Mouse (Mus musculus): ENCODE results near the gene Slain2. TPM values are rescaled to one million over a fixed set of nuclear protein-coding genes. Genes with fewer than 3 reads are reported as not detected.
"Not testable (repeated sequence)": the region's sequence is repeated elsewhere in the genome, so short reads cannot be mapped to it uniquely, and the experiment has no call there.

Slain2 gene
- polyA plus RNA-seq, 1 experiment = 28.9 TPM

GRCm38 (mm10) chr5:72974602-72975001 is 60.5 kb downstream of the Slain2 start, which contains the start of gene Gm10135:
Gm10135 (minus strand) TSS chr5:72974702.
- Histone ChIP-seq H3K27me3 (replicated peaks) (no peaks in the 10 kb centered on the region), H3K4me3 (replicated peaks) (no peak within 1 kb of the TSS), H3K4me1 (peaks cover 32% of the 10 kb centered on the region), H3K9me3 (no peaks in the 10 kb centered on the region), H3K36me3 (replicated peaks; ENCODE audit: low read length) (peaks cover 100% of the 10 kb centered on the region)
- TF ChIP-seq FLI1 (IDR thresholded peaks at IDR 0.05; ENCODE audit: low read length) = no peak
- no peak for TF ChIP-seq GATA1 (IDR thresholded peaks at IDR 0.05; ENCODE audit: borderline replicate concordance, low read length)

- no peaks in the 10 kb centered on the region for H3K9me3 ChIP-seq
- H3K4me3 ChIP-seq (replicated peaks) = no peak overlapping the region
- no peaks in the 10 kb centered on the region for H3K27me3 ChIP-seq (replicated peaks)
- no peak for TF ChIP-seq GATA1 (IDR thresholded peaks at IDR 0.05; ENCODE audit: borderline replicate concordance, low read length)
- TF ChIP-seq FLI1 (IDR thresholded peaks at IDR 0.05; ENCODE audit: low read length) = no peak
- peaks cover 21% of the 10 kb centered on the region for H3K4me1 ChIP-seq
- peaks cover 100% of the 10 kb centered on the region for H3K36me3 ChIP-seq (replicated peaks; ENCODE audit: low read length)
Observed at GRCm38 (mm10) chr5:72975996-72976395, 61.9 kb downstream of the Slain2 start.

GRCm38 (mm10) chr5:72976539-72976938 is 62.4 kb downstream of the Slain2 start:
- Histone ChIP-seq H3K9me3 (no peaks in the 10 kb centered on the region), H3K36me3 (replicated peaks; ENCODE audit: low read length) (peaks cover 100% of the 10 kb centered on the region), H3K27me3 (replicated peaks) (no peaks in the 10 kb centered on the region), H3K4me1 (peaks cover 18% of the 10 kb centered on the region), H3K4me3 (replicated peaks) (no peak overlapping the region)
- TF ChIP-seq GATA1 (IDR thresholded peaks at IDR 0.05; ENCODE audit: borderline replicate concordance, low read length) (no peak), FLI1 (IDR thresholded peaks at IDR 0.05; ENCODE audit: low read length) (no peak)

GRCm38 (mm10) chr5:72984091-72984490 is 70.0 kb downstream of the Slain2 start:
- Histone ChIP-seq H3K27me3 (replicated peaks) (peaks cover 12% of the 10 kb centered on the region), H3K9me3 (no peaks in the 10 kb centered on the region), H3K4me1 (no peaks in the 10 kb centered on the region), H3K36me3 (replicated peaks; ENCODE audit: low read length) (peaks cover 28% of the 10 kb centered on the region), H3K4me3 (replicated peaks) (no peak overlapping the region)
- TF ChIP-seq GATA1 (IDR thresholded peaks at IDR 0.05; ENCODE audit: borderline replicate concordance, low read length) (no peak), FLI1 (IDR thresholded peaks at IDR 0.05; ENCODE audit: low read length) (no peak)

GRCm38 (mm10) chr5:72987786-72988185 is 73.7 kb downstream of the Slain2 start:
- Histone ChIP-seq H3K36me3 (replicated peaks; ENCODE audit: low read length) (no peaks in the 10 kb centered on the region), H3K4me3 (replicated peaks) (no peak overlapping the region), H3K9me3 (no peaks in the 10 kb centered on the region), H3K4me1 (no peaks in the 10 kb centered on the region), H3K27me3 (replicated peaks) (peaks cover 27% of the 10 kb centered on the region)
- TF ChIP-seq FLI1 (IDR thresholded peaks at IDR 0.05; ENCODE audit: low read length) (no peak), GATA1 (IDR thresholded peaks at IDR 0.05; ENCODE audit: borderline replicate concordance, low read length) (no peak)

GRCm38 (mm10) chr5:72989756-72990155 is 75.7 kb downstream of the Slain2 start:
- H3K36me3 ChIP-seq (replicated peaks; ENCODE audit: low read length) = no peaks in the 10 kb centered on the region
- H3K9me3 ChIP-seq = no peaks in the 10 kb centered on the region
- H3K4me3 ChIP-seq (replicated peaks) = no peak overlapping the region
- H3K27me3 ChIP-seq (replicated peaks) = peaks cover 32% of the 10 kb centered on the region
- TF ChIP-seq GATA1 (IDR thresholded peaks at IDR 0.05; ENCODE audit: borderline replicate concordance, low read length) (no peak), FLI1 (IDR thresholded peaks at IDR 0.05; ENCODE audit: low read length) (no peak)
- H3K4me1 ChIP-seq = no peaks in the 10 kb centered on the region

- H3K36me3 ChIP-seq (replicated peaks; ENCODE audit: low read length) = no peaks in the 10 kb centered on the region
- no peak for TF ChIP-seq FLI1 (IDR thresholded peaks at IDR 0.05; ENCODE audit: low read length)
- no peak for TF ChIP-seq GATA1 (IDR thresholded peaks at IDR 0.05; ENCODE audit: borderline replicate concordance, low read length)
- no peak overlapping the region for H3K4me3 ChIP-seq (replicated peaks)
- H3K9me3 ChIP-seq = no peaks in the 10 kb centered on the region
- H3K27me3 ChIP-seq (replicated peaks) = peaks cover 28% of the 10 kb centered on the region
- peaks cover 5% of the 10 kb centered on the region for H3K4me1 ChIP-seq
Observed at GRCm38 (mm10) chr5:72992474-72992873, 78.4 kb downstream of the Slain2 start.

- Histone ChIP-seq H3K4me3 (replicated peaks) (no peak overlapping the region), H3K4me1 (peaks cover 8% of the 10 kb centered on the region), H3K27me3 (replicated peaks) (peaks cover 24% of the 10 kb centered on the region), H3K36me3 (replicated peaks; ENCODE audit: low read length) (no peaks in the 10 kb centered on the region), H3K9me3 (0 out of 2 replicates have a peak, but pooled peaks cover 6% of the 10 kb centered on the region)
- TF ChIP-seq GATA1 (IDR thresholded peaks at IDR 0.05; ENCODE audit: borderline replicate concordance, low read length) = no peak
- TF ChIP-seq FLI1 (IDR thresholded peaks at IDR 0.05; ENCODE audit: low read length) = no peak
Observed at GRCm38 (mm10) chr5:72994424-72994823, 80.3 kb downstream of the Slain2 start.

GRCm38 (mm10) chr5:72994928-72995327 is 80.8 kb downstream of the Slain2 start:
- TF ChIP-seq FLI1 (IDR thresholded peaks at IDR 0.05; ENCODE audit: low read length) = no peak
- TF ChIP-seq GATA1 (IDR thresholded peaks at IDR 0.05; ENCODE audit: borderline replicate concordance, low read length) = no peak
- H3K9me3 ChIP-seq = 0 out of 2 replicates have a peak, but pooled peaks cover 6% of the 10 kb centered on the region

GRCm38 (mm10) chr5:72995379-72995778 is 81.3 kb downstream of the Slain2 start:
- Histone ChIP-seq H3K4me3 (replicated peaks) (no peak overlapping the region), H3K36me3 (replicated peaks; ENCODE audit: low read length) (no peaks in the 10 kb centered on the region), H3K27me3 (replicated peaks) (peaks cover 24% of the 10 kb centered on the region), H3K4me1 (peaks cover 8% of the 10 kb centered on the region), H3K9me3 (0 out of 2 replicates have a peak, but pooled peaks cover 6% of the 10 kb centered on the region)
- TF ChIP-seq GATA1 (IDR thresholded peaks at IDR 0.05; ENCODE audit: borderline replicate concordance, low read length) (no peak), FLI1 (IDR thresholded peaks at IDR 0.05; ENCODE audit: low read length) (no peak)

More at GRCm38 (mm10) chr5:72994928-72995327, 80.8 kb downstream of the Slain2 start:
- peaks cover 24% of the 10 kb centered on the region for H3K27me3 ChIP-seq (replicated peaks)
- no peak overlapping the region for H3K4me3 ChIP-seq (replicated peaks)
- no peaks in the 10 kb centered on the region for H3K36me3 ChIP-seq (replicated peaks; ENCODE audit: low read length)
- H3K4me1 ChIP-seq = peaks cover 8% of the 10 kb centered on the region

- H3K27me3 ChIP-seq (replicated peaks) = peaks cover 13% of the 10 kb centered on the region
- H3K36me3 ChIP-seq (replicated peaks; ENCODE audit: low read length); H3K4me1 ChIP-seq; H3K4me3 ChIP-seq (replicated peaks); H3K9me3 ChIP-seq: not testable (repeated sequence)
Observed at GRCm38 (mm10) chr5:72998546-72998945, 84.4 kb downstream of the Slain2 start.

Data from megakaryocyte, embryonic 14.5 days (primary cell).